Mouse (Mus musculus): ENCODE measurements around the gene Plekhm2. TPM values are rescaled to one million over a fixed set of nuclear protein-coding genes. Genes with fewer than 3 reads are reported as not detected.

Plekhm2 gene
- polyA plus RNA-seq, 1 experiment from 2014 or later, result 7.6 TPM

DNA sequence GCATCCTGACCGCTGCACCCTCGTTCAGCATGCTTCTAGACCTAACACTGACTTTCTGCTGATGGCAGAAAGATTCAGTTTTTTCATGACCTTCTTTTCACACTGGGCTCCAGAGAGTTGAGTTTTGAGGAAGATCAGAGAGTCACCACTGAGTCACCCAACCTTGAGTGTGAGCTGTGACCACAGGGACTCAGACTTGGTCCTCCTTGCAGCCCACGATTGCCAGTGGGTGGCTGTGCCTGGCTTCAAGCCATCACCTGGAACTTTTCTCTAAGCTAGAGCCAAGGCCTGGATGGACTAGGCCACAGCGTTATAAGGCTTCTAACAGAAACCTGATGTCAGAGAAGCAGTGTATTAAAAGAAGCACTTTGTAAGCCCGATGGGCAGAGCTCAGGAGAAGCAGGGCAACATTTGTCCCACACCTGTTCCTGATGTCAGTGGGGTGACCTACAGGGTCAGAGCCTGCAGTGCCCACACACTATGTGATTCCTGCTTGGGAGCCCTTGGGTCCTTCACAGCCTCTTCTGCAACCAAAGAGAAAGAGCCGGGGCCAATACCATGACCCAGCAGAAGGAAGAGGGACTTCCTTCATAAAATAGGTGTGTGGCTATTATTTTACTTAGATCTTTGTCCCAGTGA is 5.7 kb downstream of the Plekhm2 start:
- no peak overlapping the region for H3K4me2 ChIP-seq (replicated peaks)
- H3K4me3 ChIP-seq, result no peak overlapping the region
- no peak overlapping the region for H3K27ac ChIP-seq (replicated peaks)
- H3K9ac ChIP-seq (replicated peaks), result no peak overlapping the region
- no peaks in the 10 kb centered on the region; the same call in 1 of the 2 replicates for H3K36me3 ChIP-seq
- peaks cover 8% of the 10 kb centered on the region for H3K4me1 ChIP-seq
- WGBS, result 93% methylated on average over 6 of the region's 6 CpGs
- H3K27me3 ChIP-seq, result no peaks in the 10 kb centered on the region
- H3K9me3 ChIP-seq, result no peaks in the 10 kb centered on the region
- ATAC-seq (replicated peaks), result no peak

- Histone ChIP-seq H3K9me3 (no peaks in the 10 kb centered on the region), H3K36me3 (peaks cover 10% of the 10 kb centered on the region; the same call in 1 of the 2 replicates), H3K27ac (replicated peaks) (no peak overlapping the region), H3K4me2 (replicated peaks) (no peak overlapping the region), H3K4me3 (no peak overlapping the region), H3K9ac (replicated peaks) (no peak overlapping the region), H3K27me3 (no peaks in the 10 kb centered on the region), H3K4me1 (no peaks in the 10 kb centered on the region)
- WGBS, result 84% methylated on average over 8 of the region's 8 CpGs
- no peak for ATAC-seq (replicated peaks)
These were observed 7.8 kb downstream of the Plekhm2 start for GRCm38 (mm10) chr4:141656932-141657331.

DNA sequence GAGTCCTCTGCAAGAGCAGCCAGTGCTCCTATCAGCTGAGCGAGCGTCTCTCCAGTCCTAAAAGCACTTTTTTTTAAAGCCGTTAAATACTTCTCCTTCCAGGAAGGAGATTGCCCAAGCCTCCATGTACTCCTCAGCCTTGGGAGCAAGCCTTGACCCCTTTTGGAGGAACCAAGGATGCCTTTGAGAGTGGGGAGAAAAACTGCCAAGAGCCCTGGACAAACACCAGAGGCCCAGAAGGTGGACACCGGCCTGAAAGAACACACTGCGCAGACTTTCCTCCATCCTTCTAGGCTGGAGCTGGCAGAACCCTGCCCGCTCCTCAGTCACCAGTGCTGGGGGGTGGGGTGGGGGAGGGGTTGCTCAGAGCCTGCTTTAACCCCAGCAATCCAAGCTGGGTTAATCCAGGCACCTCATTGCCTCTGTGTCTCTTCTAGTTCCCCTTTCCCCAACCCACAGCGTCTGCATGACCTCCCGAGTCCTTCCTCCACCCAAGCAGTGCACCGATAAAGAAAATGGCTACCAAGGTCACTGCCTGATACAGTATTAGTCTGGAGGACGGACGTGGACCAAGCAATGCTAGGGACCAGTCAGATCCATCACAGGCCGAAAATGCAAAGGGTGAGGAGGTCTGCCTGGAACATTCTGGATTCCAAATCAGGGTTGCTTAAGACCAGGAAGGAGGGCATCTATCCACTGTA is 8.6 kb downstream of the Plekhm2 start:
- whole genome bisulfite sequencing, result 87% methylated on average over 12 of the region's 12 CpGs
- Histone ChIP-seq H3K27me3 (no peaks in the 10 kb centered on the region), H3K36me3 (peaks cover 10% of the 10 kb centered on the region; the same call in 1 of the 2 replicates), H3K4me3 (no peak overlapping the region), H3K9me3 (no peaks in the 10 kb centered on the region), H3K27ac (replicated peaks) (no peak overlapping the region), H3K9ac (replicated peaks) (no peak overlapping the region), H3K4me2 (replicated peaks) (no peak overlapping the region), H3K4me1 (no peaks in the 10 kb centered on the region)
- ATAC-seq (replicated peaks), result no peak

GRCm38 (mm10) chr4:141654509-141654908 is 10.2 kb downstream of the Plekhm2 start:
- ATAC-seq (replicated peaks), result no peak
- WGBS, result 95% methylated on average over 6 of the region's 6 CpGs
- no peak overlapping the region for H3K27ac ChIP-seq (replicated peaks)

GRCm38 (mm10) chr4:141653813-141654212 is 10.9 kb downstream of the Plekhm2 start:
- Histone ChIP-seq H3K4me3 (no peak overlapping the region), H3K4me1 (peaks cover 9% of the 10 kb centered on the region), H3K36me3 (peaks cover 10% of the 10 kb centered on the region; the same call in 1 of the 2 replicates), H3K9ac (replicated peaks) (no peak overlapping the region), H3K27ac (replicated peaks) (no peak overlapping the region), H3K9me3 (no peaks in the 10 kb centered on the region), H3K4me2 (replicated peaks) (no peak overlapping the region), H3K27me3 (no peaks in the 10 kb centered on the region)
- WGBS, result 87% methylated on average over 13 of the region's 13 CpGs
- ATAC-seq (replicated peaks), result no peak

More at GRCm38 (mm10) chr4:141654509-141654908, 10.2 kb downstream of the Plekhm2 start:
- Histone ChIP-seq H3K36me3 (peaks cover 10% of the 10 kb centered on the region; the same call in 1 of the 2 replicates), H3K4me3 (no peak overlapping the region), H3K4me2 (replicated peaks) (no peak overlapping the region), H3K27me3 (no peaks in the 10 kb centered on the region), H3K9me3 (no peaks in the 10 kb centered on the region), H3K9ac (replicated peaks) (no peak overlapping the region), H3K4me1 (peaks cover 2% of the 10 kb centered on the region)

GRCm38 (mm10) chr4:141653044-141653443 is 11.7 kb downstream of the Plekhm2 start:
- Histone ChIP-seq H3K4me3 (no peak overlapping the region), H3K27ac (replicated peaks) (no peak overlapping the region), H3K27me3 (no peaks in the 10 kb centered on the region), H3K36me3 (peaks cover 10% of the 10 kb centered on the region; the same call in 1 of the 2 replicates), H3K9me3 (no peaks in the 10 kb centered on the region), H3K9ac (replicated peaks) (no peak overlapping the region), H3K4me2 (replicated peaks) (no peak overlapping the region), H3K4me1 (peaks cover 10% of the 10 kb centered on the region)
- ATAC-seq (replicated peaks), result no peak
- WGBS, result 93% methylated on average over 8 of the region's 8 CpGs

DNA sequence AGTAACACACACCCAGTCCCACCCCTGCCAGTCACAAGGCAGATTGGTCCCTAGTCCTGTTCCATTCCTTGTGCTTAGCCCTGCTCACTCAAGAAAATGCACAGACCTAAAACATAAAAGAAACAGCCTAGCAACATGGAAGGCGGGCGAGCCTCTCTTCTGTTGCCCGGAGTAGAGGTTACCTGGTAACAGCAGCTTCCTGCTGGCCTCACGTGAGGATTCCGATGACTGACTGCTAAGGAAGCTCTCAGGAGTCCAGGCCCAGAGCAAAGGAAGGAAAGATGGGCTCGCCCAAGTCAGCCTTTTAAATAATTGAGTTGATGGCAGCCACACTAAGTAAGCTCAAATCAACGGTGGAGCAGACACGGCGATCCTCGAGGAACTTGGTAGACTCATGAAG is 12.8 kb downstream of the Plekhm2 start:
- Histone ChIP-seq H3K36me3 (peaks cover 10% of the 10 kb centered on the region; the same call in 1 of the 2 replicates), H3K27me3 (no peaks in the 10 kb centered on the region), H3K9me3 (no peaks in the 10 kb centered on the region), H3K27ac (replicated peaks) (no peak overlapping the region), H3K4me2 (replicated peaks) (no peak overlapping the region), H3K4me1 (peaks cover 10% of the 10 kb centered on the region), H3K9ac (replicated peaks) (no peak overlapping the region), H3K4me3 (no peak overlapping the region)
- ATAC-seq (replicated peaks), result no peak
- WGBS, result 86% methylated on average over 10 of the region's 10 CpGs

DNA sequence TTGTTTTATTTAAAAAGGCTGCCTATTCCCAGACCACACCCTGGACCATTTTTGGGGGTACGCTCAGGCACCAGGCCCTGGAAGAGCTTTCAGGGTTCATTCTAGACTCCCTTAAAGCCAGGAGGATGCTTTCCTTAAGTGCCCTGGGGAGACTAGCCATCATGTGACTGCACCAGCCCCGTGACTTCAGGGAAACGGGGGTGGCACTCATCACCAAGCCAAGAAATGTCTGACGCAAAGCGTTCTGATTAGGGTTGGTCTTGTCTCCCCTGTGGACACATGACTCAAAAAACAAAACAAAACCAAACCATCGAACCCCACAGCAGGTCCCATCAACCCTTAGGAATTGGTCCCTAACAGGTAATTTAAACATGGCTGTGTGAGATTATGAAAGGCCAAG is 13.4 kb downstream of the Plekhm2 start:
- 89% methylated on average over 6 of the region's 6 CpGs for WGBS
- Histone ChIP-seq H3K9ac (replicated peaks) (no peak overlapping the region), H3K36me3 (peaks cover 10% of the 10 kb centered on the region; the same call in 1 of the 2 replicates), H3K9me3 (no peaks in the 10 kb centered on the region), H3K27me3 (no peaks in the 10 kb centered on the region), H3K4me1 (peaks cover 10% of the 10 kb centered on the region), H3K4me3 (no peak overlapping the region), H3K27ac (replicated peaks) (no peak overlapping the region), H3K4me2 (replicated peaks) (no peak overlapping the region)
- ATAC-seq (replicated peaks), result no peak

DNA sequence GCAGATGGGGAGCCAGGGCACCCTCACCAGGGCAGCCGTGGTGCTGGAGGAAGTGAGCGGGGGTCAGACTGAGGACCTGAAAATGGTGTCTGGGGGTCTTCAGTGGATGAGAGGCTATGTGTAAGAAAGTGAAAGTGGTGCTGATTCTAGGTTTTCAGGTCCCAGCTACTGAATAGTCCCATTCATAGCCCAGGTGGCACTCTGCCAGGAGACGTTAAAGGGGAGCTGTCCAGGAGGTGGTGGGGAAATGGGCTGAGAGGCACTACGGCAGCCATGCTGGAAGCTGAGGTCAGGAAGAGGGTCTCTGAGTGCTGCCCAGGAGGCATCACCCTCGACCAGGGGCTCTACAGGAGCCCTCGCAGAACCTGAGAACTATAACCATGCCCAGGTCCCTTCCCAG is 15.5 kb downstream of the Plekhm2 start:
- no peak overlapping the region for H3K4me3 ChIP-seq
- peaks cover 12% of the 10 kb centered on the region for H3K4me1 ChIP-seq
- no peaks in the 10 kb centered on the region for H3K9me3 ChIP-seq
- peaks cover 10% of the 10 kb centered on the region; the same call in 1 of the 2 replicates for H3K36me3 ChIP-seq
- H3K9ac ChIP-seq (replicated peaks), result no peak overlapping the region
- H3K27me3 ChIP-seq, result no peaks in the 10 kb centered on the region
- ATAC-seq (replicated peaks), result no peak
- H3K27ac ChIP-seq (replicated peaks), result 0 out of 2 replicates have a peak overlapping the region, but pooled peaks have one; percentile 33
- no peak overlapping the region for H3K4me2 ChIP-seq (replicated peaks)
- 49% methylated on average over 6 of the region's 6 CpGs for WGBS

DNA sequence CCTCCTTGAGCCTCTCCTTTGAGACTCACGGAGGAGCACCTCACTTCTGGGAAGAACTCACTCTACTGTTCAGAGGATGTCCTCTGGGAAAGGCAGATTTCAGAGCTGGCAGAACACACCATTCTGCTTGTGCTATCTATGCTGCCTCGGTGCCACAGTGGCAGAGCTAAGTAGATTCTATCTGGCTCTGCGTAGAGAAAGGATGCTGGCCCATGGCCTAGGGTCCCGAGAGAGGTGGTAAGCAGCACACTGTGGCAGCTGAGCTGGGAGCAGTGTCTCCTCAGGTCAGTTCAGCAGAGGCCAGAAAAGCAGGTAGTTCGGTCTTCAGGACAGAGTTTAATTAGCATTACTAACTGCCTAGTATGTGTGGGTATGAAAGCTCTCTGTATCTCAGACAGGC is 16.4 kb downstream of the Plekhm2 start:
- H3K27ac ChIP-seq (replicated peaks), result no peak overlapping the region
- H3K4me3 ChIP-seq, result no peak overlapping the region
- H3K4me1 ChIP-seq, result peaks cover 22% of the 10 kb centered on the region
- H3K4me2 ChIP-seq (replicated peaks), result no peak overlapping the region
- no peaks in the 10 kb centered on the region for H3K27me3 ChIP-seq
- no peak for ATAC-seq (replicated peaks)
- 93% methylated on average over 5 of the region's 5 CpGs for WGBS
- no peak overlapping the region for H3K9ac ChIP-seq (replicated peaks)
- no peaks in the 10 kb centered on the region for H3K9me3 ChIP-seq
- H3K36me3 ChIP-seq, result peaks cover 4% of the 10 kb centered on the region; the same call in 1 of the 2 replicates

DNA sequence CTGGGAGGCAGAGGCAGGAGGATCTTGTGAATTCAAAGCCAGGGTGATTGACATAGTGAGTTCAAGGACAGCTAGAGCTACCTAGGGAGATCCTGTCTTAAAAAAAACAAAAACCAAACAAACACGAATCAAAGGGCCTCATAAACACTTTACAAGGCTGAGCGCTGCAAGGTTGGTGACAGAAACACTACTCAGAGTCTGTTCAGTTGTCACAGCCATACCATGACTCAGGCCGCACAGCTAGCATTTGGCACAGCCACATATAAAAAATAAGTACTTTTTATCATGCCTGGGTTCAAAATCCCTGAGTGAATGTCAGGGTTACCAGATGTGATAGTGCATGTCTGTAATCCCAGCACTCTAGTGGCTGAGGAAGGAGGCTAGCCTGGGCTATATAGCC is 17.5 kb downstream of the Plekhm2 start:
- no peak overlapping the region for H3K4me3 ChIP-seq
- H3K27me3 ChIP-seq, result no peaks in the 10 kb centered on the region

GRCm38 (mm10) chr4:141645988-141646387 is 18.7 kb downstream of the Plekhm2 start:
- Histone ChIP-seq H3K9ac (replicated peaks) (no peak overlapping the region), H3K27ac (replicated peaks) (no peak overlapping the region), H3K9me3 (no peaks in the 10 kb centered on the region), H3K4me1 (peaks cover 25% of the 10 kb centered on the region), H3K36me3 (peaks cover 9% of the 10 kb centered on the region), H3K27me3 (no peaks in the 10 kb centered on the region), H3K4me3 (no peak overlapping the region), H3K4me2 (replicated peaks) (no peak overlapping the region)
- WGBS, result 94% methylated on average over 8 of the region's 8 CpGs
- no peak for ATAC-seq (replicated peaks)

More for the DNA sequence above, 17.5 kb downstream of the Plekhm2 start:
- 96% methylated on average over 3 of the region's 3 CpGs for WGBS
- peaks cover 25% of the 10 kb centered on the region for H3K4me1 ChIP-seq
- no peak for ATAC-seq (replicated peaks)
- no peak overlapping the region for H3K4me2 ChIP-seq (replicated peaks)
- no peaks in the 10 kb centered on the region for H3K9me3 ChIP-seq
- H3K27ac ChIP-seq (replicated peaks), result no peak overlapping the region
- H3K9ac ChIP-seq (replicated peaks), result no peak overlapping the region
- peaks cover 1% of the 10 kb centered on the region; the same call in 1 of the 2 replicates for H3K36me3 ChIP-seq
